8 mouse cellular contexts compared by ENCODE assay signal in the genomic region with DNA sequence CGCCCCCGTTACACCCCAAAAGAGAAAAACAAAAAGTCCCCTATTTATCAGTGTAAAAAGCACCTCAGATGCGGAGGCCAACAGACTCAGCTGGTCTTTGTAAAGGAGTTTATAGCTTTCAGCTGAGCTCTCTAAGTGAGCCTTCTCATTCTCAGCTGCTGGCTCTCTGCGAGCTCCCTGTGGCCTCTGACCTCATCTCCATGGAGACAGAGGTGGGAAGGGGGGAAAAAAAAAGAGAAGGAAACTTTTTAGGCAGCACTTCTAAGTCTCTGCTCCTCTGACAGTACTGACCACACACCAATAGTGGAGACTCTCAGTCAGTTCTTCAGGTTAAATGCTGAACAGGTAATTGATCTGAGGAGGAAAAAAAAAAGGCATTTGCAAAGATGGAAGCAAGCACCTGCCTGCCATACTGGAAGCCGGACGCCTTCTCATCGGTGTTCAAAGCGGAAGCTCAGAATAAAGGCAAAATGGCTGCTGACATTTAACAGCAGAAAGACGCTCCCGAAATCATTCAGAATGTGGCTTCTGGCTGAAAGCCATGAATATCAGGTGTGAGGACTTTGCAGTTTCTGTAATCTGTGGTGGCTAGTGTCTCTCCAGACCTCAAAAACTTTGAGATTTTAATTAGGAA. TPM values are rescaled to one million over a fixed set of nuclear protein-coding genes. Genes with fewer than 3 reads are reported as not detected.
A peak's percentile ranks its signal among the peaks of the same experiment; 100 is the strongest.
DNase-seq lines count a peak whose midpoint lies in the region; ATAC-seq and TF ChIP-seq lines count a peak whose summit lies in the region.

No protein-coding gene starts in this region.

- ATAC-seq in intestine, embryonic 14.5 days (replicated peaks; ENCODE audit: low FRiP score, low TSS enrichment, low read depth): 0 out of 2 replicates have a peak, but pooled peaks have one; percentile 43
- no peak for ATAC-seq in intestine, postnatal 0 days
- ATAC-seq in granulocyte monocyte progenitor cell, adult 5-6 weeks (replicated peaks; ENCODE audit: poor library complexity, severe bottlenecking): no peak

- H3K27ac ChIP-seq in intestine, embryonic 14.5 days (ENCODE audit: low read depth): no peak overlapping the region
- H3K27ac ChIP-seq in intestine, postnatal 0 days (ENCODE audit: low read depth, low read length): no peak overlapping the region

- no peaks in the 10 kb centered on the region for H3K36me3 ChIP-seq in intestine, embryonic 14.5 days (ENCODE audit: control insufficient read depth, insufficient read depth, low read length)
- H3K36me3 ChIP-seq in intestine, postnatal 0 days (ENCODE audit: control insufficient read depth, insufficient read depth): no peaks in the 10 kb centered on the region

- no peak for TF ChIP-seq CTCF in intestine, postnatal 0 days (IDR thresholded peaks at IDR 0.05; ENCODE audit: low read depth)

- H3K4me3 ChIP-seq in intestine, embryonic 14.5 days (ENCODE audit: low read depth, low read length): no peak overlapping the region
- no peak overlapping the region for H3K4me3 ChIP-seq in intestine, postnatal 0 days (ENCODE audit: low read depth, low read length)

- 31% methylated on average over 10 of the region's 10 CpGs for WGBS in intestine, embryonic 14.5 days
- 57% methylated on average over 10 of the region's 10 CpGs for WGBS in intestine, postnatal 0 days

- no peak overlapping the region for H3K9ac ChIP-seq in intestine, embryonic 14.5 days (ENCODE audit: low read length)
- no peak overlapping the region for H3K9ac ChIP-seq in intestine, postnatal 0 days (ENCODE audit: low read depth, low read length)

- no peaks in the 10 kb centered on the region for H3K9me3 ChIP-seq in intestine, embryonic 14.5 days (ENCODE audit: control insufficient read depth, low read length)
- H3K9me3 ChIP-seq in intestine, postnatal 0 days (ENCODE audit: control insufficient read depth): no peaks in the 10 kb centered on the region

- H3K4me2 ChIP-seq in intestine, embryonic 14.5 days (ENCODE audit: low read length): no peak overlapping the region
- no peak overlapping the region for H3K4me2 ChIP-seq in intestine, postnatal 0 days (replicated peaks; ENCODE audit: low read depth)

- peaks cover 19% of the 10 kb centered on the region for H3K4me1 ChIP-seq in intestine, embryonic 14.5 days (replicated peaks; ENCODE audit: control insufficient read depth, insufficient read depth, low read length)
- H3K4me1 ChIP-seq in intestine, postnatal 0 days (replicated peaks; ENCODE audit: control insufficient read depth, insufficient read depth, low read length): no peaks in the 10 kb centered on the region

- H3K27me3 ChIP-seq in intestine, embryonic 14.5 days (replicated peaks; ENCODE audit: control insufficient read depth, insufficient read depth, low read length): no peaks in the 10 kb centered on the region
- no peaks in the 10 kb centered on the region for H3K27me3 ChIP-seq in intestine, postnatal 0 days (replicated peaks; ENCODE audit: control insufficient read depth, insufficient read depth, low read length)

- peak; percentile 62 for DNase-seq in intestine, embryonic 14.5 days (ENCODE audit: low spot score)
- DNase-seq in adipocyte (ENCODE audit: low spot score): peak; percentile 32
- peak; percentile 21 for DNase-seq in gastrocnemius, postnatal 10 days
- peak; percentile 46 for DNase-seq in lung, postnatal 25 days (ENCODE audit: low spot score)
- peak; percentile 32 to 55 for DNase-seq in urinary bladder, postnatal 36 days (ENCODE audit: low spot score in 2 of 2)
- no peak for DNase-seq in ovary, adult 18-20 months (ENCODE audit: low spot score)

RNA-seq across cellular contexts. Expression of a gene that starts 45.4 kb away (rescaled TPM):
- 52.6 and 57.4 TPM in 2 replicates for polyA plus RNA-seq in intestine, embryonic 14.5 days (2014; fragmentation: Nextera tagmentation; extraction: Ambion mirVana)
- polyA plus RNA-seq in intestine, postnatal 0 days (2015; fragmentation: Nextera tagmentation; extraction: Ambion mirVana): 14.7 and 17.5 TPM in 2 replicates
- total RNA-seq in gastrocnemius, postnatal 10 days (2021): 10 to 100 TPM; 37.5 to 41.3 TPM
- 62.1 and 70.9 TPM in 2 replicates for total RNA-seq in granulocyte monocyte progenitor cell, adult 5-6 weeks (2014; fragmentation: Nextera tagmentation)
- 84.2 and 102 TPM in 2 replicates for total RNA-seq in granulocyte monocyte progenitor cell, adult 5-6 weeks (2017)
